Mouse (Mus musculus) olfactory bulb, adult 2 months (tissue): ENCODE measurements around the gene H2-Ab1.

ENCODE experiments used
- CTCF ChIP-seq: fragments of 200-500 bp; IDR thresholded peaks from 2 replicates; pipeline ENCODE4 v1.5.1; 2012; ENCODE audit warnings: low read depth, mild to moderate bottlenecking, low read length, moderate library complexity; ENCODE audit not compliant: insufficient read depth
- POLR2A ChIP-seq: fragments of 200-500 bp; IDR thresholded peaks from 2 replicates; pipeline ENCODE4 v1.6.1; 2012; ENCODE audit warnings: mild to moderate bottlenecking, low read depth, low read length, moderate library complexity; ENCODE audit not compliant: insufficient read depth

GRCm38 (mm10) chr17:34294249-34294648, 36.8 kb downstream of the H2-Ab1 start:
- TF ChIP-seq POLR2A (no peak), CTCF (no peak)
